Mouse (Mus musculus): Measurements from ENCODE around the gene Atp23.
A peak's percentile ranks its signal among the peaks of the same experiment; 100 is the strongest.
"Not testable (repeated sequence)": the region's sequence is repeated elsewhere in the genome, so short reads cannot be mapped to it uniquely, and the experiment has no call there.

The Atp23 gene

GRCm38 (mm10) chr10:126906811-126907210 is 5.7 kb upstream of the Atp23 start:
- DNase-seq, result no peak

- peak; percentile 96 for DNase-seq
These were observed 4.5 kb upstream of the Atp23 start for GRCm38 (mm10) chr10:126905650-126906075.

- peak; percentile 24 for DNase-seq
These were observed 3.9 kb upstream of the Atp23 start for GRCm38 (mm10) chr10:126905086-126905485.

GRCm38 (mm10) chr10:126904221-126904620 is 3.1 kb upstream of the Atp23 start:
- no peak for DNase-seq

- no peak for DNase-seq
These were observed 311 bp upstream of the Atp23 start for GRCm38 (mm10) chr10:126901488-126901843.

GRCm38 (mm10) chr10:126895891-126896290 is 5.3 kb downstream of the Atp23 start:
- no peak for DNase-seq

- no peak for DNase-seq
These were observed 7.1 kb downstream of the Atp23 start for GRCm38 (mm10) chr10:126894061-126894460.

GRCm38 (mm10) chr10:126893145-126893544 is 8.0 kb downstream of the Atp23 start:
- DNase-seq, result no peak

GRCm38 (mm10) chr10:126873755-126874154 is 27.4 kb downstream of the Atp23 start:
- no peak for DNase-seq

GRCm38 (mm10) chr10:126872256-126872655 is 28.9 kb downstream of the Atp23 start:
- no peak for DNase-seq

GRCm38 (mm10) chr10:126869372-126870318 is 31.5 kb downstream of the Atp23 start:
- peak; percentile 75 for DNase-seq

GRCm38 (mm10) chr10:126865284-126865683 is 35.9 kb downstream of the Atp23 start:
- no peak for DNase-seq

- DNase-seq, result no peak
These were observed 39.0 kb downstream of the Atp23 start for GRCm38 (mm10) chr10:126862193-126862592.

GRCm38 (mm10) chr10:126853286-126853685 is 47.9 kb downstream of the Atp23 start:
- no peak for DNase-seq

GRCm38 (mm10) chr10:126845309-126845911 is 55.7 kb downstream of the Atp23 start:
- no peak for DNase-seq

- peak; percentile 7 for DNase-seq
These were observed 56.5 kb downstream of the Atp23 start for GRCm38 (mm10) chr10:126844689-126845088.

GRCm38 (mm10) chr10:126840266-126840665 is 60.9 kb downstream of the Atp23 start:
- no peak for DNase-seq

- no peak for DNase-seq
These were observed 68.1 kb downstream of the Atp23 start for GRCm38 (mm10) chr10:126833006-126833405.

- DNase-seq, result no peak
These were observed 69.8 kb downstream of the Atp23 start for GRCm38 (mm10) chr10:126831329-126831728.

- DNase-seq, result no peak
These were observed 72.5 kb downstream of the Atp23 start for GRCm38 (mm10) chr10:126828618-126829017.

- DNase-seq, result no peak
These were observed 73.1 kb downstream of the Atp23 start for GRCm38 (mm10) chr10:126827941-126828593.

- DNase-seq, result no peak
These were observed 74.2 kb downstream of the Atp23 start for GRCm38 (mm10) chr10:126826982-126827381.

GRCm38 (mm10) chr10:126826216-126826615 is 74.9 kb downstream of the Atp23 start:
- not testable (repeated sequence) for DNase-seq

- DNase-seq, result no peak
These were observed 78.7 kb downstream of the Atp23 start for GRCm38 (mm10) chr10:126822418-126822817.
